Mouse (Mus musculus): ENCODE measurements around the gene Vps11.

- TF ChIP-seq POLR2A (IDR thresholded peaks at IDR 0.05; ENCODE audit: control insufficient read depth, low read depth, low read length), result no peak
- TF ChIP-seq CTCF (IDR thresholded peaks at IDR 0.05; ENCODE audit: control insufficient read depth, insufficient read depth, insufficient replicate concordance, low read depth, low read length), result no peak
These were observed 46.6 kb downstream of the Vps11 start for GRCm38 (mm10) chr9:44314910-44315309.

Data from testis, adult 2 months (tissue).